Mouse (Mus musculus) small intestine, adult 2 months (tissue): ENCODE results near the gene Col1a1. TPM values are rescaled to one million over a fixed set of nuclear protein-coding genes. Genes with fewer than 3 reads are reported as not detected.

Experiments
- H3K27ac ChIP-seq: fragments of 200-500 bp; 2 replicates; pipeline ENCODE4 v1.5.1; 2012; ENCODE audit warnings: low read depth, low read length, control low read depth, inconsistent platforms; ENCODE audit not compliant: insufficient read depth
- H3K27me3 ChIP-seq: fragments of 200-500 bp; 2 replicates; pipeline ENCODE4 v1.6.1; 2012; ENCODE audit warnings: mild to moderate bottlenecking, moderate library complexity, low read length, inconsistent platforms; ENCODE audit not compliant: control insufficient read depth, insufficient read depth
- H3K36me3 ChIP-seq: fragments of 200-500 bp; 2 replicates; pipeline ENCODE4 v1.6.1; 2012; ENCODE audit warnings: mild to moderate bottlenecking, low read length, control low read depth, inconsistent platforms; ENCODE audit not compliant: control insufficient read depth, insufficient read depth
- H3K4me1 ChIP-seq: fragments of 200-500 bp; 2 replicates; pipeline ENCODE4 v1.6.1; 2012; ENCODE audit warnings: low read length, inconsistent platforms, mixed read lengths; ENCODE audit not compliant: control insufficient read depth, insufficient read depth, insufficient read length
- H3K4me3 ChIP-seq: fragments of 200-500 bp; 2 replicates; pipeline ENCODE4 v1.5.1; 2012; ENCODE audit warnings: low read depth, mild to moderate bottlenecking, control low read depth, inconsistent platforms, low read length, moderate library complexity
- CTCF ChIP-seq: fragments of 200-500 bp; IDR thresholded peaks from 2 replicates; pipeline ENCODE4 v1.5.1; 2012; ENCODE audit warnings: low read depth, mild to moderate bottlenecking, control low read depth, inconsistent platforms, low read length, moderate library complexity, mixed read lengths; ENCODE audit not compliant: insufficient replicate concordance, insufficient read length; ENCODE audit errors: extremely low read depth
- POLR2A ChIP-seq: fragments of 200-500 bp; IDR thresholded peaks from 2 replicates; pipeline ENCODE4 v1.6.1; 2012; ENCODE audit warnings: low read depth, mild to moderate bottlenecking, control low read depth, inconsistent platforms, low read length, moderate library complexity
- WGBS: fragments of 180-500 bp; shearing (Covaris S2); methylation state at CpG from one replicate; pipeline ENCODE4 v1.1.7; 2018; 5-methylcytosine and 5-hydroxymethylcytosine counted together
- polyA plus RNA-seq: library from polyadenylated mRNA; depleted of rRNA; stranded (reverse); fragments of >200 nt; gene quantifications from 2 replicates; pipeline ENCODE4 v1.2.3, GENCODE M21; 2012

Col1a1 gene
- polyA plus RNA-seq, 1 experiment: 51.1 TPM

DNA sequence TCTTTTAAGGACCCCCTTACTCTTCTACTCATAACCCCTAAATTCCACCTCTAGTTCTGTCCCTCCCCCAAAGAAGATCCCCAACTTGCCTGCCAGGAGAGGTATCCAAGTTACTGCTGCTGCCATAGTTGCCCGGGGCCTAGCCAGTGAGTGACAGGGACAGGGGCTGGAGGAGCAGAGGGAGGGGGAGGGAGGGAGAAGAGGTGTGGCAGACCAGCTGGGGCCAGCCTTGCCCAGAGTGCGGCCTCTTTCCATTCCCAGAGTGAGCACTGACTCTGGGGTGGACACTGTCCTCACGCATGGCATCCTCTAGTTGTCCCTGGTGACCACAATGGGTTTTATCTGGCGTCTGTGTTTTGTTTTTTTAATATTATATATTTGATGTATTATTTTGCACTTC, 37.3 kb downstream of the Col1a1 start:
- TF ChIP-seq POLR2A: no peak
- TF ChIP-seq CTCF: no peak
- peaks cover 2% of the 10 kb centered on the region; the same call in 1 of the 2 replicates for H3K4me1 ChIP-seq
- no peaks in the 10 kb centered on the region; the same call in 1 of the 2 replicates for H3K27me3 ChIP-seq
- H3K4me3 ChIP-seq: no peak overlapping the region
- no peaks in the 10 kb centered on the region for H3K36me3 ChIP-seq
- no peak overlapping the region for H3K27ac ChIP-seq
- WGBS: 60% methylated on average over 4 of the region's 4 CpGs

DNA sequence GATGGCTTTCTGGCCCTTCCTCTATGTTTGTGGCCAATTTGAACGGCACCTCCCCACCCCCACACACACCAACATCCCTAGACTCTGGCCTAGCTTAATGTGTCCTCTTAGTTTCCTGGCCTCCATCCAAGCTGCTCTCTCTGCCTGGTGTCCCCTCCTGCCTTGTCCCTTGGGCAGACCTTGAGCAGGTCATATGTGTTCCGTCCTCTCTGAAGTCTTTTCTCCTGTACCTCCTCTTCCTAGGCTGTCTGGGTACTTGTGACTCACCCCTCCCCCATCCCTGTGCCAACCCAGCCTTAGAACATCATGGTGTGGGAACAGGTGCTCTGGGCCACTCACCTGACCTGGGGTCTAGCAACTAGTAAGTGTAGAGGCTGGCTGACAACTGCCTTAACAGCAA, 38.9 kb downstream of the Col1a1 start:
- 78% methylated on average over 2 of the region's 2 CpGs for whole genome bisulfite sequencing
- Histone ChIP-seq H3K36me3 (no peaks in the 10 kb centered on the region), H3K27ac (no peak overlapping the region)

DNA sequence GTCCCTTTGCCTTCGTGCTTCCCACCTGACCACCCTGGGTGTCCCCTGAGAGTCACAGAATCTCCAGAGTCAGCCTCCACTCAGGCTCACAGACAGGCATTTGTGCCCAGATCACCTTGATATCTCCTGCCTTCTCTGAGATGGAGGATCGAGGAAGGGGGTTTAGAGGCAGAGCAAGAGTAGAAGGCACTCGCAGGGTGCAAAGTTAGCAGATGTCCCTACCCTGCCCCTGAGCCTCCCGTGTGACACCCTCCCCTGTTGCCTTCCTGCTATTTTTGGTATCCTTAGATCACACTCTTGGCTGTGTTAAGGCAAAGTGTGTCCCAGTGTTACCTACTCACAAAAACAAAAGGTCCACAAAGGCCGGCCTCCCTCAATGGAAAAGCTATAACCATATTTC, 40.2 kb downstream of the Col1a1 start, which contains the start of gene Sgca:
Gene Sgca (minus strand): TSS at position 129 of the 400 bp plus-strand sequence.
- H3K4me3 ChIP-seq: no peak within 1 kb of the TSS
- no peaks in the 10 kb centered on the region; the same call in 1 of the 2 replicates for H3K27me3 ChIP-seq
- TF ChIP-seq CTCF (no peak), POLR2A (no peak)
- no peaks in the 10 kb centered on the region for H3K4me1 ChIP-seq
- 72% methylated on average over 5 of the region's 5 CpGs for WGBS
- no peaks in the 10 kb centered on the region for H3K36me3 ChIP-seq
- H3K27ac ChIP-seq: no peak within 1 kb of the TSS

More for the DNA sequence above, 38.9 kb downstream of the Col1a1 start:
- H3K4me3 ChIP-seq: no peak overlapping the region
- TF ChIP-seq CTCF (no peak), POLR2A (no peak)
- no peaks in the 10 kb centered on the region; the same call in 1 of the 2 replicates for H3K27me3 ChIP-seq
- H3K4me1 ChIP-seq: peaks cover 2% of the 10 kb centered on the region; the same call in 1 of the 2 replicates

DNA sequence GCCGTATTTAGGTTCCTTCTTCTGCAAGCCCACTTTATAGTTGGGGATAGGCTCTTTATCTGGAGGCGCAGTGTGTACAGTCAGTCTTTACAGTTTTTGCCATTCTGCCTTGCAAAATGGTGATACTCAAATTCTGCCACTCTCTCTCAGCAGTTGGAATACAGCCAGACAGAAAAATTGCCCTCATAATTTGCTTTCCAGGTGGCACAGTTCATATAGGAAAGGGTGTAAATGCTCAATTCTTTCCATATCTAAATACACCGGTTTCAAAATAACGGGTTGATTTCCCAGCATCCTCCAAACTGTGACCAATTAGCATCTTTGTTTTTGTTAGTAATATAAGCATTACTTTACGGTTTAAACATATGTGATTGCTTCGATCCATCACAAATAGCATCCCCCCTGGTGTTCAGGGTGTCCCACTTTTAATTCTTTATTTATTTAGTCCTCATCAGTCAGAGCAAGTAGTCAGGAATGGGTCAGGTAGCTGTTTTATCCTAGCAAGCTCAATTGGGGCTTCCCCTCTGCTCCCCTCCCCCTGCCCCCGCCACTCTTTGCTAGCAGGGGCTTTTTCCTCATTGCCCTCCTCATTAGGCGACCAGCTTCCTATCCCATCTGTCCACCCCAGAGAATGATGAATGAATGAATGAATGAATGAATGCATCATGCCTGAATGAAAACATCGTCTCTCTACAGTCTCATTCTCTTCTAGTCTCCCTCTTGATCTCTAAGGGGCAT, 42.3 kb downstream of the Col1a1 start:
- H3K36me3 ChIP-seq: no peaks in the 10 kb centered on the region
- no peaks in the 10 kb centered on the region for H3K4me1 ChIP-seq
- TF ChIP-seq CTCF: no peak
- no peak for TF ChIP-seq POLR2A
- no peak overlapping the region for H3K4me3 ChIP-seq
- H3K27me3 ChIP-seq: no peaks in the 10 kb centered on the region
- 40% methylated on average over 9 of the region's 9 CpGs for WGBS
- H3K27ac ChIP-seq: no peak overlapping the region

DNA sequence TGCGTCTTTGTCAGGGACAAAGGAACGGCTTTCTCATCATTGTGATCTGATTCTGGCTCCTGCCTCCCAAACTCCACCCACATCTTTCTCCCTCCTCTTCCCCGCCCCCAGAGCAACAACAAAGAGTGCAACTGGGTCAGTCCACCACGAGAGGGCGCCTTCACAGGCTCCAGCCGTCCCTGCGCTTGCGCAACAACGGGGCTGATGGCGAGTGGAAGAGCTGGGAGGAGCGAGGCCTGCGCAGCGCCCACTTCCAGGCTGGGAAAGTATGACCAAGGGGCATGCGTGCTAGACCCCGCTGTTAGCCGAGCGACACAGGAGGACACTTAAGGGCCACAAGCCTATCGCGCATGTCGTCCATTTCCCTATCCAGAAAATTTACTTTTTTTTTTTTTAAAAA, 42.9 kb downstream of the Col1a1 start:
- WGBS: under 1% methylated on average over 20 of the region's 20 CpGs
- peak overlapping the region; percentile 25 for H3K4me3 ChIP-seq

DNA sequence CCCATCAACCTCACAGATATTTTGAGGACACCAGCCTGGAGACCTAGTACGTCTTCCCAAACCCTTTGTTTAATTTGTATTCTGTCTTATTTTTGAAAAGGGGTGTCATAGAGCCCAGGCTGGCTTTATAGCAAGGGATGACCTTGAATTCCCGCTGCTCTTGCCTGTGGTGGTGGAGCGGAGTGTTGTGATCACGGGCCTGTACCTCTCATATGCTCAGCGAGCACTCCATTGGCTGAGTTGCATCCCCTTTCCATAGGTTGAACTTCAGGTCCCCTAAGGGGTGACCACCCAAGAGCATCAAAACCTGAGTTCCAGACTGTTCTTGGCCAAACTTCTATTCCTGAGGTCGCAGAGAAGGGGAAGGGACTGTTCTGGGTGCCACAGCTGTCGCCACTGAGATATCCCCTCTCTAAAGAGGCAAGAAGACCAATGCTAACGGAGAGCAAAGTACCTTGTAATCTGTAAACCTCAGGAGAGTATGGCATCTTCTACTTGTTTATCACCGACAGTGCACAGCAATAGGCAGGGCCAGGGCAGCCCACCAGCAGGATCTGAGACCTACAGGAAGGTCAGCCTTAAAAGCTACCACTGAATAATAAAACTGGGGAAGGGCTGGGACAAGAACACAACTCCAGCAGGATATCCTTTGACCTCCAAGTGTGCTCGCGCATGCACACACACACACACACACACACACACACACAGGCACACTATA, 43.6 kb downstream of the Col1a1 start:
- Histone ChIP-seq H3K4me3 (no peak overlapping the region), H3K4me1 (no peaks in the 10 kb centered on the region), H3K36me3 (no peaks in the 10 kb centered on the region), H3K27ac (no peak overlapping the region), H3K27me3 (no peaks in the 10 kb centered on the region)
- 80% methylated on average over 11 of the region's 11 CpGs for WGBS
- no peak for TF ChIP-seq CTCF
- no peak for TF ChIP-seq POLR2A

More for the DNA sequence above, 42.9 kb downstream of the Col1a1 start:
- Histone ChIP-seq H3K36me3 (no peaks in the 10 kb centered on the region), H3K27ac (no peak overlapping the region), H3K4me1 (no peaks in the 10 kb centered on the region), H3K27me3 (no peaks in the 10 kb centered on the region)
- TF ChIP-seq CTCF: peak; percentile 98; the same call in 1 of the 2 replicates
- no peak for TF ChIP-seq POLR2A

DNA sequence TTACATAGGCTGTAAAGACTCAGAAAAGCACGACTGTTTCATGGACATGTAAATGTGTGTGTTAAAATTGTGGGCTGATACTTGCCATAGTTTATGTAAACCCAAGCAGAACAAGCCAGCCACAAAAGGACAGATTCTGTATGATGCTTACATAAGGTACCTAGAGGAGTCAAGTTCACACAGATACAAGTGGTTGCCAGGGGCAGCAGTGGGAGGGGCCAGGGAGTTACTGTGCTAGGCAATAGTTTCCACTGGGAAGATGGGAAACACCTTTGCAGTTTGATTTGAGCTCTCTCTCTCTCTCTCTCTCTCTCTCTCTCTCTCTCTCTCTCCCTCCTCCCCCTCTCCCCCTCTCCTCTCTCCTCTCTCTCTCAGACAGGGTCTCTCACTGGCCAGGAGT, 49.1 kb downstream of the Col1a1 start:
- TF ChIP-seq CTCF (no peak), POLR2A (no peak)
- WGBS: 29% methylated on average over 1 of the region's 1 CpGs
- peaks cover 10% of the 10 kb centered on the region; the same call in 1 of the 2 replicates for H3K4me1 ChIP-seq
- H3K36me3 ChIP-seq: no peaks in the 10 kb centered on the region
- H3K4me3 ChIP-seq: no peak overlapping the region
- H3K27me3 ChIP-seq: no peaks in the 10 kb centered on the region
- H3K27ac ChIP-seq: no peak overlapping the region
